Mouse (Mus musculus) bone marrow, adult 2 months (tissue): ENCODE data around the gene Cd109. TPM values are rescaled to one million over a fixed set of nuclear protein-coding genes. Genes with fewer than 3 reads are reported as not detected.
A peak's percentile ranks its signal among the peaks of the same experiment; 100 is the strongest.

Experiments used
- H3K27ac ChIP-seq: fragments of 200-500 bp; 2 replicates; pipeline ENCODE4 v1.5.1; 2012; ENCODE audit warnings: low read depth, mild to moderate bottlenecking, control low read depth, inconsistent platforms, low read length; ENCODE audit not compliant: control insufficient read depth, poor library complexity, insufficient read depth
- H3K4me1 ChIP-seq: fragments of 200-500 bp; 2 replicates; pipeline ENCODE4 v1.6.1; 2011; ENCODE audit warnings: low read length; ENCODE audit not compliant: control insufficient read depth, insufficient read depth
- H3K4me3 ChIP-seq: fragments of 200-500 bp; replicated peaks from 2 replicates; pipeline ENCODE3; 2011; ENCODE audit warnings: mild to moderate bottlenecking, low read depth, low read length, control low read depth; ENCODE audit not compliant: control insufficient read depth
- CTCF ChIP-seq: fragments of 200-500 bp; IDR thresholded peaks from 2 replicates; pipeline ENCODE4 v1.5.1; 2011; ENCODE audit warnings: low read length, control low read depth; ENCODE audit not compliant: control insufficient read depth, insufficient read depth
- POLR2A ChIP-seq: fragments of 200-500 bp; IDR thresholded peaks from 2 replicates; pipeline ENCODE4 v1.6.1; 2011; ENCODE audit warnings: low read depth, mild to moderate bottlenecking, control low read depth, low read length, borderline replicate concordance; ENCODE audit not compliant: control insufficient read depth
- WGBS: fragments of 180-500 bp; shearing (Covaris S2); methylation state at CpG from one replicate; pipeline ENCODE4 v1.1.7; 2018; 5-methylcytosine and 5-hydroxymethylcytosine counted together
- polyA plus RNA-seq: library from polyadenylated mRNA; stranded (reverse); fragments of >200 nt; gene quantifications from 2 replicates; pipeline ENCODE4 v1.2.4, GENCODE M21; 2011; ENCODE audit warnings: low replicate concordance; ENCODE audit not compliant: missing spikeins, insufficient read depth, insufficient read length

Gene Cd109
- polyA plus RNA-seq, 1 experiment, result 0.85 TPM

GRCm38 (mm10) chr9:78629991-78630390, 14.6 kb downstream of the Cd109 start:
- TF ChIP-seq POLR2A (no peak), CTCF (no peak)
- no peak overlapping the region for H3K4me3 ChIP-seq
- H3K27ac ChIP-seq, result no peak overlapping the region
- H3K4me1 ChIP-seq, result no peaks in the 10 kb centered on the region
- 64% methylated on average over 6 of the region's 6 CpGs for WGBS

DNA sequence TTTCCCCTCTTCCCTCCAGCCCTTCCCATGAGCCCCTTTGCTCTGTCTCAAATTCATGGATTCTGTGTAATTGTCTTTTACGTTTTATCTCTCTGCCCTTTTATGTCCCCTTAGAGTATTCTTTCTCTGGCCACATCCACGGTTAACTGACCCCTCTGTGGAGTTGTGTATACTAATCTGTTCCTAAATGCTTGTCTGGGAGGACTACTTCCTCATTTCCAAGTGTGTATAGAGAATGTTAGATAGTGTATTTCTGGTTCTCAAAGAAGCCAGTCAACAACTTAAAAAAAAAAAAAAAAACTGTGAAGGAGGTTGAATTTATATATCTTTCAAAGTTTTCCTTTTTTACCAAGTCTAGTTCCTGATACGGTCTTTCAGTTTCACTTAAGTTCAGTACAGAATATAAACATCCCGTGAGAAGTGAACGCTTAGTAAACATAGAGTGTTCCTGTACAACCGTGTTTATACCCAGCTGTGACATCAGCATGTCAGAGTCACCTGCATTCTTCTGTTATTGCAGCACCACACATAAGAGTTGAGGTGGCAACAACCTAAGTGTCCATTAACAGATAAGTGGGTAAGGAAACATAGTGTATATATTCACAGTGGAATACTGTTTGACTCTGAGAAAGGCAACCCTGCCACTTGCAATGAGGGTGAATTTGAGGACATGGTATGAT, 16.5 kb downstream of the Cd109 start:
- Histone ChIP-seq H3K27ac (no peak overlapping the region), H3K4me1 (no peaks in the 10 kb centered on the region), H3K4me3 (no peak overlapping the region)
- WGBS, result 18% methylated on average over 6 of the region's 6 CpGs
- no peak for TF ChIP-seq POLR2A
- TF ChIP-seq CTCF, result no peak

GRCm38 (mm10) chr9:78633976-78634375, 18.6 kb downstream of the Cd109 start:
- H3K27ac ChIP-seq, result no peak overlapping the region
- TF ChIP-seq CTCF (no peak), POLR2A (no peak)
- H3K4me3 ChIP-seq, result no peak overlapping the region
- no peaks in the 10 kb centered on the region for H3K4me1 ChIP-seq
- 84% methylated on average over 3 of the region's 3 CpGs for WGBS

GRCm38 (mm10) chr9:78641386-78641785, 26.0 kb downstream of the Cd109 start:
- Histone ChIP-seq H3K27ac (no peak overlapping the region), H3K4me3 (no peak overlapping the region), H3K4me1 (no peaks in the 10 kb centered on the region)
- 61% methylated on average over 4 of the region's 4 CpGs for WGBS
- TF ChIP-seq CTCF, result no peak
- no peak for TF ChIP-seq POLR2A

- Histone ChIP-seq H3K27ac (no peak overlapping the region), H3K4me1 (no peaks in the 10 kb centered on the region), H3K4me3 (no peak overlapping the region)
- 48% methylated on average over 6 of the region's 6 CpGs for WGBS
- TF ChIP-seq CTCF, result peak; percentile 45
- no peak for TF ChIP-seq POLR2A
Measured at GRCm38 (mm10) chr9:78646008-78646777, 30.8 kb downstream of the Cd109 start.

DNA sequence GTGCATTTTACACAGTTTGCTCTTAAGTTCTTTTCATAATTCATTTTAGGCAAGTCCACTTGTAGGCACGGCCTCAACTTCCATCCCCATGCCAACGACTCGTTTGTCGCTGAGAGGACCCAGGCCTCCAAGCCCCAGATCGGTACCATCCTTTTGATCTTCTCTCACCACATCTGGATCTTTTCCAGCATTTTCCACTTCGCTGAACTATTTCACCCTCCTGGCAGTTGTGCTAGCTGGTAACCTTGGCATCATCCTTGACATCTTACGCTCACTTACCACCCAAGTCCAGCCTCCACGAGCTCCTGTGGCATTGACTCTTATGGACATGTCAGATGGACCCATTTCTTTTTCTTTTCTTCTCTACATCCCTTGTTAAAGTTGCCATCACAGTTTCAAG, 33.3 kb downstream of the Cd109 start:
- TF ChIP-seq POLR2A (no peak), CTCF (no peak)
- Histone ChIP-seq H3K4me1 (no peaks in the 10 kb centered on the region), H3K27ac (no peak overlapping the region), H3K4me3 (no peak overlapping the region)
- 90% methylated on average over 8 of the region's 8 CpGs for WGBS

DNA sequence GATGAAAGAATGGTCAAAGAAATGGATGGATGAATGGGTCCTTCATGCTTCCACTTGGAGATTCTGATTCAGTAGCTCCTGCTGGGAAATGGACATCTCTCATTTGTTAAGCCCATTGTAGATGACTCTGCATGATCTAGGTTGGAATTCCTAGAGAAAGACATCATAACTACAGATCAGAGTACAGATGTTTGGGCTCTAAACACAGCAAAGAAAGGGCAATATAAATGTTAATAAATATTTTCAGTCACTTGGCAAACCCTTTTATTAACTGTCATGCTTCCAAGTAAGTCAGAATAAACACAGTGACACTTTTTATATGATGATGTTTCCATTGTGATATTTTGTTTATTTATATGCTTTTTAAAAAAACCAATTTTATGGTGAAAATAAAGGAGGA, 34.1 kb downstream of the Cd109 start:
- no peak for TF ChIP-seq CTCF
- TF ChIP-seq POLR2A, result no peak
- Histone ChIP-seq H3K27ac (no peak overlapping the region), H3K4me3 (no peak overlapping the region), H3K4me1 (no peaks in the 10 kb centered on the region)

DNA sequence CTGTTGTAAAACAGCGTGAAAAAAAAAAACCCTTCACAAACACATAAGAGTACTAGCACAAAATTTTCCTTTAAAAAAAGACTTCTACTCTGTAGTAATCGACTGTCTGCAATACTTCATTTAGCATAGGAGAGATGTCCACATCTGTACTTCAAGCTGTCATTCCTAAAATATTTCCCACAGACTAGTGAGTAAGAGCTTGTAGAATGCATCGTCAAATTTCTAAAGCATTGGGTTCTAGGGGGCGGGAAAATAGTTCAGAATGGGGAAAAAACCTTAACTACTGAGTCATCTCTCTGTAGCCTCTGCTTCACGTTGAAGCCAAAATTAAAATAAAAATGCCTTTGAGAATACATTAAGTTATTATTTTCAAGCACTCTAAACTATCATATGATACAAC, 42.2 kb downstream of the Cd109 start:
- TF ChIP-seq CTCF (no peak), POLR2A (no peak)
- H3K4me3 ChIP-seq, result no peak overlapping the region
- H3K27ac ChIP-seq, result no peak overlapping the region
- H3K4me1 ChIP-seq, result no peaks in the 10 kb centered on the region
- 80% methylated on average over 5 of the region's 5 CpGs for WGBS
